Mouse (Mus musculus): ENCODE results near the gene Psmb2. TPM values are rescaled to one million over a fixed set of nuclear protein-coding genes. Genes with fewer than 3 reads are reported as not detected.

The Psmb2 gene
- polyA plus RNA-seq, 1 experiment from 2014 or later: 562 TPM

- H3K27ac ChIP-seq (replicated peaks; ENCODE audit: low read depth, low read length): no peak overlapping the region
- H3K4me1 ChIP-seq (ENCODE audit: control insufficient read depth, insufficient read depth, low read length): no peaks in the 10 kb centered on the region
- no peaks in the 10 kb centered on the region for H3K9me3 ChIP-seq (replicated peaks; ENCODE audit: control insufficient read depth, low read length)
- H3K4me2 ChIP-seq (ENCODE audit: low read depth, low read length): no peak overlapping the region
- 4% methylated on average over 11 of the region's 11 CpGs for WGBS
- peaks cover 13% of the 10 kb centered on the region for H3K36me3 ChIP-seq (replicated peaks; ENCODE audit: control insufficient read depth, insufficient read depth, low read depth, low read length)
- DNase-seq (ENCODE audit: low spot score) (peak; percentile 45), ATAC-seq (replicated peaks; ENCODE audit: insufficient number of reproducible peaks, low FRiP score, low TSS enrichment, low read depth) (no peak)
- H3K4me3 ChIP-seq (ENCODE audit: low read depth, low read length): no peak overlapping the region
- no peak overlapping the region for H3K9ac ChIP-seq (replicated peaks; ENCODE audit: low read length)
- H3K27me3 ChIP-seq (ENCODE audit: control insufficient read depth, insufficient read depth, low read length): no peaks in the 10 kb centered on the region
These were observed 66.3 kb downstream of the Psmb2 start for GRCm38 (mm10) chr4:126743713-126744112.

GRCm38 (mm10) chr4:126744831-126745230, 67.4 kb downstream of the Psmb2 start:
- H3K27me3 ChIP-seq (ENCODE audit: control insufficient read depth, insufficient read depth, low read length): no peaks in the 10 kb centered on the region

GRCm38 (mm10) chr4:126745506-126746193, 68.2 kb downstream of the Psmb2 start:
- H3K4me2 ChIP-seq (ENCODE audit: low read depth, low read length): no peak overlapping the region
- H3K4me1 ChIP-seq (ENCODE audit: control insufficient read depth, insufficient read depth, low read length): no peaks in the 10 kb centered on the region
- no peaks in the 10 kb centered on the region for H3K9me3 ChIP-seq (replicated peaks; ENCODE audit: control insufficient read depth, low read length)
- 39% methylated on average over 13 of the region's 13 CpGs for WGBS
- H3K27me3 ChIP-seq (ENCODE audit: control insufficient read depth, insufficient read depth, low read length): no peaks in the 10 kb centered on the region
- no peak overlapping the region for H3K4me3 ChIP-seq (ENCODE audit: low read depth, low read length)
- DNase-seq (ENCODE audit: low spot score) (peak; percentile 71), ATAC-seq (replicated peaks; ENCODE audit: insufficient number of reproducible peaks, low FRiP score, low TSS enrichment, low read depth) (no peak)
- peaks cover 13% of the 10 kb centered on the region for H3K36me3 ChIP-seq (replicated peaks; ENCODE audit: control insufficient read depth, insufficient read depth, low read depth, low read length)
- no peak overlapping the region for H3K27ac ChIP-seq (replicated peaks; ENCODE audit: low read depth, low read length)
- H3K9ac ChIP-seq (replicated peaks; ENCODE audit: low read length): no peak overlapping the region

More at GRCm38 (mm10) chr4:126744831-126745230, 67.4 kb downstream of the Psmb2 start:
- Histone ChIP-seq H3K27ac (replicated peaks; ENCODE audit: low read depth, low read length) (no peak overlapping the region), H3K9me3 (replicated peaks; ENCODE audit: control insufficient read depth, low read length) (no peaks in the 10 kb centered on the region), H3K4me1 (ENCODE audit: control insufficient read depth, insufficient read depth, low read length) (no peaks in the 10 kb centered on the region), H3K36me3 (replicated peaks; ENCODE audit: control insufficient read depth, insufficient read depth, low read depth, low read length) (peaks cover 13% of the 10 kb centered on the region), H3K4me2 (ENCODE audit: low read depth, low read length) (no peak overlapping the region), H3K9ac (replicated peaks; ENCODE audit: low read length) (no peak overlapping the region), H3K4me3 (ENCODE audit: low read depth, low read length) (no peak overlapping the region)
- no peak for ATAC-seq (replicated peaks; ENCODE audit: insufficient number of reproducible peaks, low FRiP score, low TSS enrichment, low read depth)
- DNase-seq (ENCODE audit: low spot score): no peak
- 86% methylated on average over 14 of the region's 14 CpGs for WGBS

- H3K4me3 ChIP-seq (ENCODE audit: low read depth, low read length): no peak overlapping the region
- WGBS: 84% methylated on average over 10 of the region's 10 CpGs
- H3K9me3 ChIP-seq (replicated peaks; ENCODE audit: control insufficient read depth, low read length): no peaks in the 10 kb centered on the region
- no peaks in the 10 kb centered on the region for H3K4me1 ChIP-seq (ENCODE audit: control insufficient read depth, insufficient read depth, low read length)
- peaks cover 13% of the 10 kb centered on the region for H3K36me3 ChIP-seq (replicated peaks; ENCODE audit: control insufficient read depth, insufficient read depth, low read depth, low read length)
- no peak overlapping the region for H3K27ac ChIP-seq (replicated peaks; ENCODE audit: low read depth, low read length)
- DNase-seq (ENCODE audit: low spot score): no peak
- H3K4me2 ChIP-seq (ENCODE audit: low read depth, low read length): no peak overlapping the region
- no peaks in the 10 kb centered on the region for H3K27me3 ChIP-seq (ENCODE audit: control insufficient read depth, insufficient read depth, low read length)
- no peak overlapping the region for H3K9ac ChIP-seq (replicated peaks; ENCODE audit: low read length)
- no peak for ATAC-seq (replicated peaks; ENCODE audit: insufficient number of reproducible peaks, low FRiP score, low TSS enrichment, low read depth)
These were observed 68.9 kb downstream of the Psmb2 start for GRCm38 (mm10) chr4:126746194-126746840.

- 93% methylated on average over 8 of the region's 8 CpGs for WGBS
- DNase-seq (ENCODE audit: low spot score) (no peak), ATAC-seq (replicated peaks; ENCODE audit: insufficient number of reproducible peaks, low FRiP score, low TSS enrichment, low read depth) (no peak)
- H3K36me3 ChIP-seq (replicated peaks; ENCODE audit: control insufficient read depth, insufficient read depth, low read depth, low read length): peaks cover 13% of the 10 kb centered on the region
- H3K9me3 ChIP-seq (replicated peaks; ENCODE audit: control insufficient read depth, low read length): no peaks in the 10 kb centered on the region
- H3K27me3 ChIP-seq (ENCODE audit: control insufficient read depth, insufficient read depth, low read length): no peaks in the 10 kb centered on the region
- peaks cover 6% of the 10 kb centered on the region; the same call in 1 of the 2 replicates for H3K4me1 ChIP-seq (ENCODE audit: control insufficient read depth, insufficient read depth, low read length)
- H3K9ac ChIP-seq (replicated peaks; ENCODE audit: low read length): no peak overlapping the region
- no peak overlapping the region for H3K27ac ChIP-seq (replicated peaks; ENCODE audit: low read depth, low read length)
- H3K4me3 ChIP-seq (ENCODE audit: low read depth, low read length): no peak overlapping the region
- H3K4me2 ChIP-seq (ENCODE audit: low read depth, low read length): no peak overlapping the region
These were observed 71.0 kb downstream of the Psmb2 start for GRCm38 (mm10) chr4:126748381-126748780.

GRCm38 (mm10) chr4:126749553-126749952, 72.1 kb downstream of the Psmb2 start:
- peak overlapping the region; percentile 25; the same call in 1 of the 2 replicates for H3K9ac ChIP-seq (replicated peaks; ENCODE audit: low read length)
- no peaks in the 10 kb centered on the region for H3K27me3 ChIP-seq (ENCODE audit: control insufficient read depth, insufficient read depth, low read length)
- ATAC-seq (replicated peaks; ENCODE audit: insufficient number of reproducible peaks, low FRiP score, low TSS enrichment, low read depth) (no peak), DNase-seq (ENCODE audit: low spot score) (no peak)
- 89% methylated on average over 11 of the region's 11 CpGs for WGBS
- H3K4me3 ChIP-seq (ENCODE audit: low read depth, low read length): no peak overlapping the region
- peaks cover 6% of the 10 kb centered on the region; the same call in 1 of the 2 replicates for H3K4me1 ChIP-seq (ENCODE audit: control insufficient read depth, insufficient read depth, low read length)
- no peak overlapping the region for H3K27ac ChIP-seq (replicated peaks; ENCODE audit: low read depth, low read length)
- H3K4me2 ChIP-seq (ENCODE audit: low read depth, low read length): no peak overlapping the region
- H3K36me3 ChIP-seq (replicated peaks; ENCODE audit: control insufficient read depth, insufficient read depth, low read depth, low read length): peaks cover 13% of the 10 kb centered on the region
- H3K9me3 ChIP-seq (replicated peaks; ENCODE audit: control insufficient read depth, low read length): no peaks in the 10 kb centered on the region

GRCm38 (mm10) chr4:126750046-126750683, 72.7 kb downstream of the Psmb2 start:
- no peak overlapping the region for H3K4me2 ChIP-seq (ENCODE audit: low read depth, low read length)
- no peaks in the 10 kb centered on the region for H3K27me3 ChIP-seq (ENCODE audit: control insufficient read depth, insufficient read depth, low read length)
- H3K9ac ChIP-seq (replicated peaks; ENCODE audit: low read length): no peak overlapping the region
- no peak overlapping the region for H3K27ac ChIP-seq (replicated peaks; ENCODE audit: low read depth, low read length)
- 92% methylated on average over 26 of the region's 26 CpGs for WGBS
- peaks cover 11% of the 10 kb centered on the region for H3K36me3 ChIP-seq (replicated peaks; ENCODE audit: control insufficient read depth, insufficient read depth, low read depth, low read length)
- H3K4me1 ChIP-seq (ENCODE audit: control insufficient read depth, insufficient read depth, low read length): peaks cover 6% of the 10 kb centered on the region; the same call in 1 of the 2 replicates
- no peak for ATAC-seq (replicated peaks; ENCODE audit: insufficient number of reproducible peaks, low FRiP score, low TSS enrichment, low read depth)
- no peak for DNase-seq (ENCODE audit: low spot score)
- no peak overlapping the region for H3K4me3 ChIP-seq (ENCODE audit: low read depth, low read length)
- H3K9me3 ChIP-seq (replicated peaks; ENCODE audit: control insufficient read depth, low read length): no peaks in the 10 kb centered on the region
